Mouse (Mus musculus) layer of hippocampus, adult 18-20 months (tissue): Measurements from ENCODE around the gene Gm17455. TPM values are rescaled to one million over a fixed set of nuclear protein-coding genes. Genes with fewer than 3 reads are reported as not detected.

Experiments
- DNase-seq, 2 experiments: peaks; one replicate each; pipeline ENCODE4 v3.0.0; 2022; ENCODE audit warnings: low spot score in 2 of 2
- long read RNA-seq: library from polyadenylated mRNA; stranded (forward); transcript quantifications from one replicate; pipeline ENCODE4 v2.0.0, GENCODE M21; 2021
- total RNA-seq, 2 experiments: library from RNA; stranded (reverse); gene quantifications; 2 replicates each; pipeline ENCODE4 v1.2.3; 2021

Gene Gm17455
- not detected for total RNA-seq
- long read RNA-seq = 0 reads

- DNase-seq = no peak
These were observed at the start of gene Gm17455 for GRCm38 (mm10) chr10:60399449-60399848. Gene Gm17455, plus strand, starts transcription at chr10:60399726.

- no peak for DNase-seq
These were observed 49.3 kb upstream of the Gm17455 start for GRCm38 (mm10) chr10:60350077-60350804.

GRCm38 (mm10) chr10:60350805-60351167, 48.7 kb upstream of the Gm17455 start:
- peak; percentile 22 to 58 for DNase-seq

- DNase-seq = no peak
These were observed 48.3 kb upstream of the Gm17455 start for GRCm38 (mm10) chr10:60351248-60351647.

- DNase-seq = no peak
These were observed 47.6 kb upstream of the Gm17455 start for GRCm38 (mm10) chr10:60351761-60352455.

- DNase-seq = no peak
These were observed 46.1 kb upstream of the Gm17455 start for GRCm38 (mm10) chr10:60353241-60354002.

GRCm38 (mm10) chr10:60354003-60354325, 45.6 kb upstream of the Gm17455 start:
- no peak for DNase-seq

- no peak for DNase-seq
These were observed 44.4 kb upstream of the Gm17455 start for GRCm38 (mm10) chr10:60354881-60355677.

GRCm38 (mm10) chr10:60357441-60357840, 42.1 kb upstream of the Gm17455 start:
- no peak for DNase-seq

- no peak for DNase-seq
These were observed 41.6 kb upstream of the Gm17455 start for GRCm38 (mm10) chr10:60357901-60358300.

- DNase-seq = no peak
These were observed 40.8 kb upstream of the Gm17455 start for GRCm38 (mm10) chr10:60358776-60359175.

GRCm38 (mm10) chr10:60361615-60362309, 37.8 kb upstream of the Gm17455 start:
- no peak for DNase-seq

- no peak for DNase-seq
These were observed 37.3 kb upstream of the Gm17455 start for GRCm38 (mm10) chr10:60362310-60362628.

GRCm38 (mm10) chr10:60363426-60363825, 36.1 kb upstream of the Gm17455 start:
- no peak for DNase-seq

GRCm38 (mm10) chr10:60367145-60367544, 32.4 kb upstream of the Gm17455 start:
- no peak for DNase-seq

- DNase-seq = no peak
These were observed 31.6 kb upstream of the Gm17455 start for GRCm38 (mm10) chr10:60367904-60368303.

GRCm38 (mm10) chr10:60369405-60369804, 30.1 kb upstream of the Gm17455 start:
- DNase-seq = no peak

- DNase-seq = peak; percentile 50 to 57
These were observed 29.4 kb upstream of the Gm17455 start for GRCm38 (mm10) chr10:60370098-60370497.

GRCm38 (mm10) chr10:60370601-60371061, 28.9 kb upstream of the Gm17455 start:
- no peak for DNase-seq

GRCm38 (mm10) chr10:60371596-60372386, 27.7 kb upstream of the Gm17455 start:
- no peak for DNase-seq
